Mouse (Mus musculus) heart, embryonic 15.5 days (tissue): ENCODE measurements around the gene Olfr10. TPM values are rescaled to one million over a fixed set of nuclear protein-coding genes. Genes with fewer than 3 reads are reported as not detected.
A peak's percentile ranks its signal among the peaks of the same experiment; 100 is the strongest.
"Not testable (repeated sequence)": the region's sequence is repeated elsewhere in the genome, so short reads cannot be mapped to it uniquely, and the experiment has no call there.

Source experiments
- ATAC-seq: fragments of 200-750 bp; cut with Nextera tagmentation; replicated peaks from 2 replicates; pipeline ENCODE4 v1.8.0; 2017; ENCODE audit warnings: low read depth, moderate TSS enrichment; ENCODE audit not compliant: insufficient number of reproducible peaks, insufficient read depth, low FRiP score
- H3K27ac ChIP-seq: fragments of 300-500 bp; sonication (generic); 2 replicates; pipeline ENCODE4 v1.5.1; 2015; ENCODE audit warnings: mild to moderate bottlenecking, inconsistent platforms
- H3K27me3 ChIP-seq: fragments of 300-500 bp; sonication (generic); 2 replicates; pipeline ENCODE4 v1.6.1; 2015; ENCODE audit warnings: inconsistent platforms
- H3K36me3 ChIP-seq: fragments of 300-500 bp; sonication (generic); 2 replicates; pipeline ENCODE4 v1.6.1; 2015; ENCODE audit warnings: mild to moderate bottlenecking, inconsistent platforms
- H3K4me1 ChIP-seq: fragments of 300-500 bp; sonication (generic); replicated peaks from 2 replicates; pipeline ENCODE4 v1.6.1; 2015; ENCODE audit warnings: inconsistent platforms
- H3K4me2 ChIP-seq: fragments of 300-500 bp; sonication (generic); 2 replicates; pipeline ENCODE4 v1.6.1; 2015; ENCODE audit warnings: inconsistent platforms, mild to moderate bottlenecking, moderate library complexity
- H3K4me3 ChIP-seq: fragments of 300-500 bp; sonication (generic); 2 replicates; pipeline ENCODE4 v1.5.1; 2015; ENCODE audit warnings: mild to moderate bottlenecking, inconsistent platforms
- H3K9ac ChIP-seq: fragments of 300-500 bp; sonication (generic); 2 replicates; pipeline ENCODE4 v1.6.1; 2015; ENCODE audit warnings: mild to moderate bottlenecking, inconsistent platforms
- H3K9me3 ChIP-seq: fragments of 300-500 bp; sonication (generic); replicated peaks from 2 replicates; pipeline ENCODE4 v1.6.1; 2016; ENCODE audit warnings: inconsistent platforms
- WGBS: fragments of 180-500 bp; shearing (Covaris S2); methylation state at CpG from one replicate; pipeline ENCODE4 v1.1.7; 2015; ENCODE audit warnings: mixed read lengths; 5-methylcytosine and 5-hydroxymethylcytosine counted together
- polyA plus RNA-seq: library from polyadenylated mRNA; unstranded; fragments of >200 nt; fragmentation: Nextera tagmentation; extraction: Ambion mirVana; gene quantifications from 2 replicates; pipeline ENCODE4 v1.2.1, GENCODE M21; 2015

Gene Olfr10
- polyA plus RNA-seq, 1 experiment from 2014 or later, result not detected

- no peak overlapping the region for H3K4me2 ChIP-seq
- no peaks in the 10 kb centered on the region for H3K27me3 ChIP-seq
- peaks cover 9% of the 10 kb centered on the region; the same call in 1 of the 2 replicates for H3K36me3 ChIP-seq
- no peak overlapping the region for H3K9ac ChIP-seq
- peaks cover 17% of the 10 kb centered on the region for H3K4me1 ChIP-seq
- ATAC-seq, result no peak
- no peaks in the 10 kb centered on the region for H3K9me3 ChIP-seq
- H3K27ac ChIP-seq, result peak overlapping the region; percentile 62
- H3K4me3 ChIP-seq, result no peak overlapping the region
- WGBS, result 66% methylated on average over 10 of the region's 10 CpGs
Measured at GRCm38 (mm10) chr11:49267316-49267715, 37.2 kb upstream of the Olfr10 start.

DNA sequence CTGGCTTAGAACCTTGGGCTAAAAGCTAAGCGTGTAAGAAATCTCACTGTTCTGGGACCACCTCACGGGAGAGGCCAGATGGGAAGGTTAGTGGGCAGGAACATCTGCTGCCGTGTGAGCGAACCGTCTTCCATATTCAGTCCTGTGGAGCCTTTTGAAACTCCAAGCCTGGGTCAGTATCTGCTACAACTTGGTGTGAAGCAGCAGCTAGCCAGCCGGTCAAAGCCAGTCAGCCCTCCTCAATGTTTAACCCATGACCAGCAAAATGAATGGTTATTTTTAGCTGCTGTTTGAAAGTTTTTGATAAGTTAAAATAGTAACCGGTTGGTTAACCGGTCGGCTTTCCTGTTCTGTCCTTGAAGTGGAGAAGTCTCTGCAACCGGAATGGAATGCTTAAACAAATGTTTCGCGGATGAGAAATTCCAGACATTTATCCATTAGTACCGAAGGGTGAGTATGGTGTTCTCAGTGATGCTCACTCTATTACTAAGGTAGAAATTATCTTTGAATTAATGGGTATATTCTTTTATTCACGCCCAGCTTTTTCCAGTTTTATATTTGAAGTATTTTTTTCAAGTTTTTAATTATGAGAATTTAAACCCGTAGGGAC lies 36.5 kb upstream of the Olfr10 start:
- H3K36me3 ChIP-seq, result peaks cover 7% of the 10 kb centered on the region; the same call in 1 of the 2 replicates
- H3K27ac ChIP-seq, result peak overlapping the region; percentile 62
- 0 out of 2 replicates have a peak, but pooled peaks have one; percentile 38 for ATAC-seq
- H3K4me2 ChIP-seq, result no peak overlapping the region; the same call in 1 of the 2 replicates
- H3K9ac ChIP-seq, result no peak overlapping the region
- H3K4me3 ChIP-seq, result no peak overlapping the region
- H3K9me3 ChIP-seq, result no peaks in the 10 kb centered on the region
- H3K4me1 ChIP-seq, result peaks cover 17% of the 10 kb centered on the region
- WGBS, result 47% methylated on average over 15 of the region's 15 CpGs
- no peaks in the 10 kb centered on the region for H3K27me3 ChIP-seq

DNA sequence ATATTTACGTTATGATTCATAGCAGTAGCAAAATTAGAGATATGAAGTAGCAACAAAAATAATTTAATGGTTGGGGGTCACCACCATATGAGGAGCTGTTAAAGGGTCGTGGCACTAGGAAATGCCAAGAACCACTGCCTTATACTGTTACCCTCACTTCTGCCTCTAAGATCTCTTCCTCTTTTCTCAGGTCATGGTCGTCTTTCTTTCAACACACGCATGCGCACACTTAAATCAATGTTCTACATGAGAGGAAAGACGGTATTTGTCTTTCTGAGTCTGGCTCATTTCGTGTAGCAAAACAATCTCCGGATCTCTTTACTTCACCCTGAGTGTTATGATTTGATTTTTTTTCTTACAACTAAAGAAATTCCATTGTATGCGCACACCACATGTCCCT lies 34.8 kb upstream of the Olfr10 start:
- WGBS, result 88% methylated on average over 9 of the region's 9 CpGs

GRCm38 (mm10) chr11:49270368-49270767 lies 34.2 kb upstream of the Olfr10 start:
- H3K36me3 ChIP-seq, result no peaks in the 10 kb centered on the region
- no peaks in the 10 kb centered on the region for H3K9me3 ChIP-seq
- H3K4me2 ChIP-seq, result no peak overlapping the region
- no peak for ATAC-seq
- H3K9ac ChIP-seq, result no peak overlapping the region
- no peak overlapping the region for H3K4me3 ChIP-seq
- no peaks in the 10 kb centered on the region for H3K27me3 ChIP-seq
- 81% methylated on average over 4 of the region's 4 CpGs for WGBS
- H3K4me1 ChIP-seq, result peaks cover 17% of the 10 kb centered on the region
- H3K27ac ChIP-seq, result no peak overlapping the region

More for the DNA sequence above, 34.8 kb upstream of the Olfr10 start:
- Histone ChIP-seq H3K9me3 (no peaks in the 10 kb centered on the region), H3K4me2 (no peak overlapping the region), H3K27ac (no peak overlapping the region), H3K4me1 (peaks cover 17% of the 10 kb centered on the region), H3K27me3 (no peaks in the 10 kb centered on the region), H3K36me3 (no peaks in the 10 kb centered on the region; the same call in 1 of the 2 replicates), H3K9ac (no peak overlapping the region), H3K4me3 (no peak overlapping the region)
- ATAC-seq, result no peak

DNA sequence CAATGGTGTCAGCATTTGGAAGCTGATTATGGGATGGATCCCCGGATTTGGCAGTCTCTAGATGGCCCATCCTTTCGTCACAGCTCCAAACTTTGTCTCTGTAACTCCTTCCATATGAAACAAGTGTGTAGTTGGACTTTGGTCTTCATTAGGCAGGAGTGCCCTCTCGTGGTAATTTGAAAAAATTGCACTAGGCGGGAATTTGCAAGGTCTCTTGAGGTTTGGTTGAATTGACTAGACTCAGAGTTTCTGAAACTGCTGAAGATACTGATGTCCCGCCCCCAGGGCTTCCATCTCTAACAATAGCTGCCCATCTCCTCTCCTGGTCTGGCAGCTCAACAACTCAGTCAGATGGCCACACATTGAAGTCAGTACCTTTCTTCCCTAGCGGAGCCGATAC lies 33.2 kb upstream of the Olfr10 start:
- WGBS, result 32% methylated on average over 7 of the region's 7 CpGs
- Histone ChIP-seq H3K4me1 (peaks cover 17% of the 10 kb centered on the region), H3K27me3 (no peaks in the 10 kb centered on the region), H3K4me2 (no peak overlapping the region), H3K9me3 (no peaks in the 10 kb centered on the region), H3K27ac (no peak overlapping the region), H3K9ac (no peak overlapping the region), H3K4me3 (no peak overlapping the region), H3K36me3 (no peaks in the 10 kb centered on the region)
- no peak for ATAC-seq

GRCm38 (mm10) chr11:49273834-49274519 lies 30.6 kb upstream of the Olfr10 start:
- H3K9me3 ChIP-seq, result no peaks in the 10 kb centered on the region
- no peak overlapping the region for H3K9ac ChIP-seq
- ATAC-seq, result no peak
- no peaks in the 10 kb centered on the region for H3K4me1 ChIP-seq
- no peaks in the 10 kb centered on the region for H3K36me3 ChIP-seq
- WGBS, result 59% methylated on average over 11 of the region's 11 CpGs
- H3K27ac ChIP-seq, result no peak overlapping the region
- no peak overlapping the region for H3K4me2 ChIP-seq
- H3K4me3 ChIP-seq, result no peak overlapping the region
- H3K27me3 ChIP-seq, result no peaks in the 10 kb centered on the region

DNA sequence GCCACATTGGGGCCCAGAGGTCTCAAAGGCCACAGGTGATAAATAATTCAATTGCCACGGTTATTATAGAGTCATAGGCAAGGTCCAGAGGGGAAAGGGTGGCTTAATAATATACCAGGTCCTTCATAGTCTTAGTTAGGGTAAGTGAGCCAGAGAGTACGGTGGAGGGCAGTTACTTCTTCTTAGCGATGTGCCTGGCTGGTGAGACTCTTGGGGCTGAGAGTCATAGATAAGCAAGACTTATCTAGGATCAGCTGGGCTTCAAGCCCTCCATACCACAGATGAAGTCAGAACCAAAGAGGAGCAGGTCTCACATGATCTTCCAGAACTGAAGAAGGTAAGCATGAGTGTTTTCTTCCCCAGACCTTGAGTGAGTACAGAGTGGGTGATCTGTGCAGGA lies 26.3 kb upstream of the Olfr10 start, which contains the start of gene Olfr1393:
Gene Olfr1393, plus strand, starts transcription at position 83 of the 400 bp plus-strand sequence.
- ATAC-seq, result no peak
- Histone ChIP-seq H3K36me3 (no peaks in the 10 kb centered on the region), H3K27me3 (no peaks in the 10 kb centered on the region), H3K9me3 (no peaks in the 10 kb centered on the region), H3K9ac (no peak within 1 kb of the TSS), H3K4me3 (no peak within 1 kb of the TSS), H3K27ac (no peak within 1 kb of the TSS), H3K4me2 (no peak within 1 kb of the TSS), H3K4me1 (no peaks in the 10 kb centered on the region)
- 76% methylated on average over 3 of the region's 3 CpGs for WGBS

DNA sequence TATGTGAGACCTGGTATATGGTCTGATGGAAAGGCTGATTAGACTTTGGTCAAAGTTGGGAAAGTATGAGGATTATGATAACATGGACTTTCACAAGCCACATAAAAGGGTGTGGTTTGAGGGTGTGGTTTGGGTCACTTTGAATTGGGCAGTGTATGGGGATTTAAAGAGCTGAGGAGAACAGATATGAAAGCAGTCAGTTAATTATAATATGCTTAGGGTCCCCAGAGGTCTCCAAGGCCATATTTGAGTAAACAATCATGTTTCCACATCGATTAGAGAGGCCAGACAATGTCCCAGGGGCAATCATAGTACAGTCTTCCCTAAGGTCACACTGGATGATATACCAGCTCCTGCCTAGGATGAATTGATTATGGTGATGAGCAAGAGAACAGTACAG lies 19.6 kb upstream of the Olfr10 start, which contains the start of gene Olfr1392:
Gene Olfr1392, plus strand, starts transcription at position 301 of the 400 bp plus-strand sequence.
- 36% methylated on average over 1 of the region's 1 CpGs for WGBS
- not testable (repeated sequence) for H3K9me3 ChIP-seq, H3K4me1 ChIP-seq, ATAC-seq, H3K27me3 ChIP-seq, H3K9ac ChIP-seq, H3K4me3 ChIP-seq, H3K4me2 ChIP-seq, H3K36me3 ChIP-seq, H3K27ac ChIP-seq

DNA sequence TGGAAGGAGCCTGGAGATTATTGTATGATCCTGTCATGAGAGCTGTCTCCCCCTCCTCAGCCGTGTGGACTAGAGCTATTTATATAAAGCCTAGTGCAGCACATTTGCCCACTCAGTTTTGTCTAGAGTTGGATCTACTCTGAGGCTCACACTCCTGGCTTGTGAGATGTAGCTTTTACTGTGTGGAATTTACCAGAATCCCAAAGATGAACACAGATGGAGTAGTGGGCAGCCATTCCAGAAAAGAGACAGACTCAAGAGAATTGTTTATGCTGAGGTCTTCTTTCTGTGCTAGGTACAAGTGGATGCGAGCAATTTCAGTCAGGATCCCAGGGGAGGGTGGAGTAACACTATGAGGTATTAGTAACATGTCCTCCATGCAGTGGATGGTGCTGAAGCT lies 17.3 kb upstream of the Olfr10 start:
- H3K4me3 ChIP-seq, result no peak overlapping the region
- ATAC-seq, result no peak

DNA sequence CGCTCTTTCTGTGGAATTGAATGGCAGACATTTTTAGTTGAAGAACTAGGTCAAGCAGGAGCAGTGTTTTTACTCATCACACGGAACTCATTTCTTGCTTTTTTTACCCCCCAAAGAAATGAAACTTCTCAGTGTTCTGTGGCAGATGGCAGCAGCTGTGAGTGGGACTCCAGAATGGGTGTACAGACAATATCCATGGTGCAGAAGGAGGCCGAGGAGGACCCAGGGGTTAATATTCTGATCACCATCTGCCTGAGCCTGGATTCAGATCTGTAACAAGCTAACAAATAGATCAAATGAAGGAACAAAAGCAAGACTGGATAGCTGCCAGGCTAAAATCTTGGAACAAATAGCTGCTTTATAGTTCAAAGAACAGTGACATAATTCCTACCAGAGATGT lies 11.8 kb upstream of the Olfr10 start:
- no peaks in the 10 kb centered on the region for H3K36me3 ChIP-seq
- no peak overlapping the region for H3K4me2 ChIP-seq
- no peaks in the 10 kb centered on the region for H3K27me3 ChIP-seq
- H3K4me3 ChIP-seq, result no peak overlapping the region
- H3K4me1 ChIP-seq, result no peaks in the 10 kb centered on the region
- ATAC-seq, result no peak
- H3K27ac ChIP-seq, result no peak overlapping the region
- WGBS, result 69% methylated on average over 3 of the region's 3 CpGs
- no peak overlapping the region for H3K9ac ChIP-seq
- H3K9me3 ChIP-seq, result no peaks in the 10 kb centered on the region

More for the DNA sequence above, 17.3 kb upstream of the Olfr10 start:
- Histone ChIP-seq H3K9ac (no peak overlapping the region), H3K27ac (no peak overlapping the region), H3K27me3 (no peaks in the 10 kb centered on the region), H3K36me3 (no peaks in the 10 kb centered on the region), H3K4me2 (no peak overlapping the region), H3K9me3 (no peaks in the 10 kb centered on the region), H3K4me1 (no peaks in the 10 kb centered on the region)
- WGBS, result 65% methylated on average over 2 of the region's 2 CpGs

DNA sequence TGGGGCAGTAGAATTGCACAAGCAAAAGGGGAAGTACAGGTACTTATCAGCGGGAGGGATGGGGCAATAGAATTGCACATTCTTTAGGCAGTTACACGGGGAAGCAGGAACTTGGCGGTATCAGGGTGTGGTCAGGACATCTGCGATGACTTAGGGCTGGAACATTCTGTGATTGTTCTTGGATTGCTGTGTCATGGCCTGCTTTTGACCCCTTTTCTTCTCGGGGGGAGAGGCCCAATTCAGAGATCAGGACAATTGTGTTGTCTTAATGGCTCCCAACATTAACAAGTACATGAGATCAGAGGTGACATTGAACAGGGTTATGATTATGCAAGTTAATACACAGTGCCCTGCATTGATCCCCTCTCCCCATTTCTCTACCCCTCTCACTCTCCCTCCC lies 4.0 kb downstream of the Olfr10 start:
- not testable (repeated sequence) for H3K4me2 ChIP-seq, H3K36me3 ChIP-seq, H3K27ac ChIP-seq, H3K9ac ChIP-seq, H3K27me3 ChIP-seq, ATAC-seq, H3K4me1 ChIP-seq, H3K4me3 ChIP-seq, H3K9me3 ChIP-seq
- 77% methylated on average over 5 of the region's 5 CpGs for WGBS

GRCm38 (mm10) chr11:49322442-49322841 lies 17.9 kb downstream of the Olfr10 start, which contains the start of gene Olfr1391:
Olfr1391 (plus strand) TSS chr11:49322742.
- no peaks in the 10 kb centered on the region for H3K9me3 ChIP-seq
- H3K9ac ChIP-seq, result no peak within 1 kb of the TSS
- H3K4me3 ChIP-seq, result no peak within 1 kb of the TSS
- H3K27me3 ChIP-seq, result no peaks in the 10 kb centered on the region
- WGBS, result 69% methylated on average over 2 of the region's 2 CpGs
- no peaks in the 10 kb centered on the region for H3K4me1 ChIP-seq
- ATAC-seq, result no peak
- no peaks in the 10 kb centered on the region for H3K36me3 ChIP-seq
- no peak within 1 kb of the TSS for H3K4me2 ChIP-seq
- H3K27ac ChIP-seq, result no peak within 1 kb of the TSS
